Mouse (Mus musculus) neural tube, embryonic 13.5 days (tissue): ENCODE results near the gene Kcnma1. TPM values are rescaled to one million over a fixed set of nuclear protein-coding genes. Genes with fewer than 3 reads are reported as not detected.

Source experiments
- ATAC-seq: fragments of 200-750 bp; cut with Nextera tagmentation; 2 replicates; pipeline ENCODE4 v1.8.0; 2017; ENCODE audit warnings: low read depth, mild to moderate bottlenecking, moderate TSS enrichment, moderate library complexity
- H3K27ac ChIP-seq: fragments of 300-500 bp; sonication (generic); replicated peaks from 2 replicates; pipeline ENCODE4 v1.5.1; 2015; ENCODE audit warnings: moderate library complexity, mild to moderate bottlenecking, inconsistent platforms
- H3K27me3 ChIP-seq: fragments of 300-500 bp; sonication (generic); 2 replicates; pipeline ENCODE4 v1.6.1; 2015; ENCODE audit warnings: mild to moderate bottlenecking, inconsistent platforms
- H3K36me3 ChIP-seq: fragments of 300-500 bp; sonication (generic); 2 replicates; pipeline ENCODE4 v1.6.1; 2015; ENCODE audit warnings: mild to moderate bottlenecking, inconsistent platforms
- H3K4me1 ChIP-seq: fragments of 300-500 bp; sonication (generic); replicated peaks from 2 replicates; pipeline ENCODE4 v1.6.1; 2015; ENCODE audit warnings: inconsistent platforms
- H3K4me2 ChIP-seq: fragments of 300-500 bp; sonication (generic); 2 replicates; pipeline ENCODE4 v1.6.1; 2015; ENCODE audit warnings: inconsistent platforms, mild to moderate bottlenecking, moderate library complexity
- H3K4me3 ChIP-seq: fragments of 300-500 bp; sonication (generic); 2 replicates; pipeline ENCODE4 v1.5.1; 2015; ENCODE audit warnings: mild to moderate bottlenecking, inconsistent platforms
- H3K9ac ChIP-seq: fragments of 300-500 bp; sonication (generic); 2 replicates; pipeline ENCODE4 v1.6.1; 2015; ENCODE audit warnings: moderate library complexity, mild to moderate bottlenecking, inconsistent platforms
- H3K9me3 ChIP-seq: fragments of 300-500 bp; sonication (generic); 2 replicates; pipeline ENCODE4 v1.6.1; 2016; ENCODE audit warnings: inconsistent platforms
- WGBS: fragments of 180-500 bp; shearing (Covaris S2); methylation state at CpG from one replicate; pipeline ENCODE4 v1.1.7; 2015; 5-methylcytosine and 5-hydroxymethylcytosine counted together
- polyA plus RNA-seq: library from polyadenylated mRNA; unstranded; fragments of >200 nt; fragmentation: Nextera tagmentation; extraction: Ambion mirVana; gene quantifications from 2 replicates; pipeline ENCODE4 v1.2.1, GENCODE M21; 2015

Kcnma1 gene
- polyA plus RNA-seq, 1 experiment from 2014 or later: 13.1 TPM

GRCm38 (mm10) chr14:23792674-23793073 is 221.6 kb downstream of the Kcnma1 start:
- Histone ChIP-seq H3K27ac (no peak overlapping the region), H3K4me2 (no peak overlapping the region), H3K36me3 (no peaks in the 10 kb centered on the region), H3K9ac (no peak overlapping the region), H3K9me3 (no peaks in the 10 kb centered on the region), H3K4me3 (no peak overlapping the region), H3K27me3 (no peaks in the 10 kb centered on the region), H3K4me1 (peaks cover 19% of the 10 kb centered on the region)
- WGBS: 69% methylated on average over 3 of the region's 3 CpGs
- ATAC-seq: no peak

DNA sequence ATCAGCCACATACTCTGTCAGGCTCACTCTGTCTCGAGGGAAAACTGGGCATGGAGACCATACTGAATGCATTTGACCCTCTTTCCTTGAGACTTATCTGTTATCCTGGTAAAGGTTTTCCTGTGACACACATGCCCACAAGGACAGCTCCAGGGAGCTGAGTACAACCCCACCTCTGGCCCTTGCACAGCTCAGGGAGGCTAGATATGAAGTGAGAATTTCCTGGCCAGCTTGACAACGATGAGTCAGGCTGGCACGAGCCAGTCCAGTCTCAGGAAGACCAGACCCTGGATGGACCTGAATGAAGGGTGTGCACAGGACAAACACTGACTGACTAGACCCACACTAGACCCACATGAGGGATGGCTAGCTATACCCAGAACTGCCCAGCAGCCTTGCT is 222.2 kb downstream of the Kcnma1 start:
- Histone ChIP-seq H3K4me3 (no peak overlapping the region), H3K27me3 (no peaks in the 10 kb centered on the region), H3K9ac (no peak overlapping the region), H3K4me1 (peaks cover 19% of the 10 kb centered on the region), H3K9me3 (no peaks in the 10 kb centered on the region), H3K4me2 (no peak overlapping the region), H3K27ac (no peak overlapping the region), H3K36me3 (no peaks in the 10 kb centered on the region)
- ATAC-seq: no peak
- WGBS: 69% methylated on average over 3 of the region's 3 CpGs

GRCm38 (mm10) chr14:23791261-23791691 is 223.0 kb downstream of the Kcnma1 start:
- whole genome bisulfite sequencing: 55% methylated on average over 13 of the region's 13 CpGs

DNA sequence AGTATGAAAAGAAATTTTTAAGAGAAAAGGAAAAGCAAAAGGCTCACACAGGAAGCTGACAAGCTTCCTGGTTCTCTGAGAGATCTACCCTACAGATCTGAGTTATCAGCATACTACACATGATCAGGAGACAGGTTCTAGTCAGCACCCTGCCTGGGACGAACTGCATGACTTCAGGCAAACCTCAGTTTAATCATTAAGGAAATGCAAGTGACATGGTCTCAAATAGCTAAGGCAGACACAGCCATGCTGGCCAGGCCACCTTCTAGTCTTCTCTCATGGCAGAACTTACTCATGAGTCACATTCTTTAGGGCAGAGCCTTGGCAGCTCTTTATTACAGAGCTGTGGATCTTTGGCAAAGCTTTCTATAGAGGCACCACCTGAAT is 227.6 kb downstream of the Kcnma1 start:
- WGBS: 43% methylated on average over 1 of the region's 1 CpGs

More at GRCm38 (mm10) chr14:23791261-23791691, 223.0 kb downstream of the Kcnma1 start:
- H3K9ac ChIP-seq: no peak overlapping the region
- no peak overlapping the region for H3K4me3 ChIP-seq
- H3K4me1 ChIP-seq: peaks cover 25% of the 10 kb centered on the region
- no peaks in the 10 kb centered on the region for H3K9me3 ChIP-seq
- H3K4me2 ChIP-seq: no peak overlapping the region
- H3K27ac ChIP-seq: no peak overlapping the region
- no peak for ATAC-seq
- no peaks in the 10 kb centered on the region for H3K27me3 ChIP-seq
- no peaks in the 10 kb centered on the region for H3K36me3 ChIP-seq

GRCm38 (mm10) chr14:23785921-23786686 is 228.2 kb downstream of the Kcnma1 start:
- Histone ChIP-seq H3K9ac (no peak overlapping the region), H3K4me2 (no peak overlapping the region; the same call in 1 of the 2 replicates), H3K4me3 (no peak overlapping the region), H3K36me3 (no peaks in the 10 kb centered on the region), H3K4me1 (peaks cover 27% of the 10 kb centered on the region), H3K9me3 (no peaks in the 10 kb centered on the region), H3K27ac (peak overlapping the region; percentile 38; the same call in 1 of the 2 replicates), H3K27me3 (no peaks in the 10 kb centered on the region)
- peak; percentile 11; the same call in 1 of the 2 replicates for ATAC-seq
- 32% methylated on average over 10 of the region's 10 CpGs for WGBS

More for the DNA sequence above, 227.6 kb downstream of the Kcnma1 start:
- Histone ChIP-seq H3K9ac (no peak overlapping the region), H3K27me3 (no peaks in the 10 kb centered on the region), H3K36me3 (no peaks in the 10 kb centered on the region), H3K27ac (0 out of 2 replicates have a peak overlapping the region, but pooled peaks have one; percentile 38), H3K4me1 (peaks cover 33% of the 10 kb centered on the region), H3K4me2 (no peak overlapping the region), H3K4me3 (no peak overlapping the region), H3K9me3 (no peaks in the 10 kb centered on the region)
- ATAC-seq: no peak

DNA sequence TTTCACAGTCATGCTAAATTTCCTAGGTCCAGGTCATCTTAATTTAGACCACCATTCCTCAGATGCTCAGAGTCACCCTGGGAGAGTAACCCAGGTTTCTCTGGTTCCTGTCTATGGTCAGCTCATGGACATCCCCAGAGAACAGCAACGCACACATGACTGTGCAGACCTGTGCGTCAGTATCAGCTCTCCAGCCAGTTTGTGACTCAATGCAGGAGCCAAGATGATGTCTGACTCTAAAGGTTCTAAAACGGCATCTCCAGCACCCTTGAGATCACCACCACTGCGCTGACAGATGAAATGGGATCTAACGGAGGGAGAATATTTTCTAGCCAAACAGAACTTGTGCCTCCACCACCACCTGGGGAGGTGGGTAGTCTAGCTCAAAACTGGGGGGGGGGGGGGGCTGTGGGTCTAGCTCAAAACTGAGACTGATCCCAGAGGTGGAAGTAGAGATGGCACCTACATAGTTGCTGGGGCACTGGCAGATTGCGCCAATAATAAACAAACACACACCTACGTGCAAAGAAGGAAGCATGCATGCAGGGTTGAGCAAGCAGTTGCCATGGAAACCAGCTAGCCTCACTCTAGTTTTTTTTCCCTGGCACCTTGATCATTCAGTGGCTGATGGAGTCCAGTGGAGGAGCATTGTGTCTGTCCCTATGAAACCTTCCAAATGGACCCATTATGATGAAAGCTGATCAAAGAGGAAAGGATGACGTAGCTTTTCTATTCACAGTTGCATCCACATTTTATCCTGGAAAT is 231.3 kb downstream of the Kcnma1 start:
- no peak overlapping the region for H3K9ac ChIP-seq
- no peaks in the 10 kb centered on the region for H3K9me3 ChIP-seq
- H3K4me3 ChIP-seq: no peak overlapping the region
- no peaks in the 10 kb centered on the region for H3K36me3 ChIP-seq
- peaks cover 27% of the 10 kb centered on the region for H3K4me1 ChIP-seq
- ATAC-seq: no peak
- H3K27me3 ChIP-seq: no peaks in the 10 kb centered on the region
- 66% methylated on average over 8 of the region's 8 CpGs for WGBS
- no peak overlapping the region for H3K4me2 ChIP-seq
- no peak overlapping the region for H3K27ac ChIP-seq

- ATAC-seq: no peak
Measured at GRCm38 (mm10) chr14:23774542-23774941, 239.7 kb downstream of the Kcnma1 start.

GRCm38 (mm10) chr14:23772685-23773084 is 241.6 kb downstream of the Kcnma1 start:
- Histone ChIP-seq H3K27me3 (no peaks in the 10 kb centered on the region), H3K36me3 (no peaks in the 10 kb centered on the region), H3K9me3 (no peaks in the 10 kb centered on the region), H3K9ac (no peak overlapping the region), H3K4me2 (no peak overlapping the region), H3K27ac (no peak overlapping the region), H3K4me3 (no peak overlapping the region), H3K4me1 (no peaks in the 10 kb centered on the region)
- 84% methylated on average over 3 of the region's 3 CpGs for WGBS
- no peak for ATAC-seq

More at GRCm38 (mm10) chr14:23774542-23774941, 239.7 kb downstream of the Kcnma1 start:
- Histone ChIP-seq H3K4me3 (no peak overlapping the region), H3K9me3 (no peaks in the 10 kb centered on the region), H3K9ac (no peak overlapping the region), H3K4me2 (no peak overlapping the region), H3K36me3 (no peaks in the 10 kb centered on the region), H3K27ac (no peak overlapping the region), H3K27me3 (no peaks in the 10 kb centered on the region), H3K4me1 (no peaks in the 10 kb centered on the region)
- WGBS: 89% methylated on average over 2 of the region's 2 CpGs

DNA sequence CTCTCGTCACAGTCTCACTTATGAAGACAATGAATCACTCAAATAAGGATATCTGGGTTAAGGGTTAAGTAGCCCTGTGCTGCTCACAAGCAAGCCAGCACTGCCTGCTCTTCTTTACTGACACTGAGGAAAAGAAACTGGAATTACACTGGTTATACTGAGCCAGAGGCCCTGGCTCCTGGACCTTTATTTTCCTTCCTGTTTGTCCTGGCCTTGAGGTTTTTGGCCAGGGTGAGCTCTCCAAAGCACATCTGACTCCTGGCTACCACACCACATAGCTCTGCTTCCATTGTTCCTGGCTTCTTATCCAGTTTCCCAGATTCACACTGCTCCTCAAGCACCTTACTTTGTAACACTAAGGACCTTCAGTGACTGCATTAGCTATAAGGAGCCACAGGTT is 242.5 kb downstream of the Kcnma1 start:
- ATAC-seq: no peak
- H3K4me2 ChIP-seq: no peak overlapping the region

GRCm38 (mm10) chr14:23762471-23762870 is 251.8 kb downstream of the Kcnma1 start:
- no peak overlapping the region for H3K9ac ChIP-seq
- no peaks in the 10 kb centered on the region for H3K4me1 ChIP-seq
- 93% methylated on average over 2 of the region's 2 CpGs for WGBS
- no peak overlapping the region for H3K4me2 ChIP-seq
- H3K9me3 ChIP-seq: no peaks in the 10 kb centered on the region
- no peak overlapping the region for H3K27ac ChIP-seq
- H3K4me3 ChIP-seq: no peak overlapping the region
- H3K27me3 ChIP-seq: no peaks in the 10 kb centered on the region
- no peak for ATAC-seq
- H3K36me3 ChIP-seq: no peaks in the 10 kb centered on the region

More for the DNA sequence above, 242.5 kb downstream of the Kcnma1 start:
- WGBS: 71% methylated on average over 1 of the region's 1 CpGs
- H3K27ac ChIP-seq: no peak overlapping the region
- H3K4me3 ChIP-seq: no peak overlapping the region
- H3K4me1 ChIP-seq: no peaks in the 10 kb centered on the region
- H3K9ac ChIP-seq: no peak overlapping the region
- H3K36me3 ChIP-seq: no peaks in the 10 kb centered on the region
- H3K27me3 ChIP-seq: no peaks in the 10 kb centered on the region
- no peaks in the 10 kb centered on the region for H3K9me3 ChIP-seq

DNA sequence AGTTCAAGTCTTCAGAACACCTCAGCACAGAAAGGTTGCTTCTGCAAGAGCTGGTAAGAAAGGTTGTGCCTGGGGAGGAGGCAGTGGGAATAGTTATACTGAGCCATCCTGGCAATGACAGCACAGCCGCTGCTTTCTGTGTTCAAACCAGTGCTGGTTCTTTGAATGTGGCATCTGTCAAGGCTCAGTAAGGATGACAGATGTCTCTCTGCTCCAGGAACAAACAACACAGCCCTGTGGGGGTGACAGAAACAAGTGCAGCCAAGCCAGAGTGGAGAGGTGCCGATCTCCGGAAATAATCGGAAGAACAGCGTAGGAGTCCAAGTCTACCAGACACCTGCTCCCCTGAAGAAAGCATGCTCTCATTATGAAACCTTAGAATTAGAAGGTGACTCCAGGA is 254.7 kb downstream of the Kcnma1 start:
- Histone ChIP-seq H3K4me2 (no peak overlapping the region), H3K36me3 (no peaks in the 10 kb centered on the region), H3K27me3 (no peaks in the 10 kb centered on the region), H3K9ac (no peak overlapping the region), H3K4me1 (no peaks in the 10 kb centered on the region), H3K4me3 (no peak overlapping the region), H3K27ac (no peak overlapping the region), H3K9me3 (no peaks in the 10 kb centered on the region)
- ATAC-seq: no peak
- 72% methylated on average over 5 of the region's 5 CpGs for WGBS

DNA sequence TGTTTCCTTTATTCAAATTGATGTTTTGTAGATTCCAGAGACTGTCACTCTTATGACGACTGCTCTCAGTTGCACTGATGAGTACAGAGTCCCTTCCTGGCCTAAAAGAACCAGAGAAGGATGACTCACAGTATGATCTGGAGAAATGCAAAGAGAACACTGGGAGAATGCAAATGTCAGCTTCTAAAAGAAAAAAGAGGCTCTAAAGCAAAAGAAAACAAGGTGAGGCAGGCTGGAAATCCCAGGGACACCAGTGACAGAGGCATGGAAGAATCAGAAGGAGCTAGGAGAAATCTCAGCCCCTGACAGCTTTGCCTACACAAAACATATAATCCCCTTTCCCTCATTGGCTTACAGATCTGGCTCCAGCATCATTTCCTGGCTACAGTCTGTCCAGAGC is 255.9 kb downstream of the Kcnma1 start:
- H3K27ac ChIP-seq: no peak overlapping the region
- H3K4me3 ChIP-seq: no peak overlapping the region
- no peak overlapping the region for H3K9ac ChIP-seq
- H3K9me3 ChIP-seq: no peaks in the 10 kb centered on the region
- no peaks in the 10 kb centered on the region for H3K36me3 ChIP-seq
- no peak overlapping the region for H3K4me2 ChIP-seq
- no peak for ATAC-seq
- H3K4me1 ChIP-seq: no peaks in the 10 kb centered on the region
- no peaks in the 10 kb centered on the region for H3K27me3 ChIP-seq
- WGBS: 60% methylated on average over 1 of the region's 1 CpGs
